Mouse (Mus musculus) MEL (cell line): ENCODE data around the gene Sorbs2. TPM values are rescaled to one million over a fixed set of nuclear protein-coding genes. Genes with fewer than 3 reads are reported as not detected.

Experiments used
- DNase-seq: peaks from one replicate; pipeline ENCODE4 v3.0.0; 2011; ENCODE audit warnings: low read depth, low spot score
- H3K27ac ChIP-seq: 2 replicates; pipeline ENCODE4 v1.5.1; 2012; ENCODE audit warnings: low read depth, mild to moderate bottlenecking, control low read depth, low read length, moderate library complexity; ENCODE audit not compliant: control insufficient read depth
- H3K27me3 ChIP-seq, 2 experiments: fragments of 150-350 bp in 1 of 2; sonication (generic) in 1 of 2; 2 replicates each; pipeline ENCODE4 v1.6.1; 2012; ENCODE audit warnings: low read length in 2 of 2, mild to moderate bottlenecking in 2 of 2, improper control_type of control experiment in 1 of 2, moderate library complexity in 1 of 2; ENCODE audit not compliant: insufficient read depth in 2 of 2, control insufficient read depth in 1 of 2
- H3K36me3 ChIP-seq, 2 experiments: 2 replicates each; pipeline ENCODE4 v1.6.1; 2012 to 2014; ENCODE audit warnings: low read length in 2 of 2, improper control_type of control experiment in 1 of 2, inconsistent platforms in 1 of 2, mild to moderate bottlenecking in 1 of 2; ENCODE audit not compliant: insufficient read depth in 2 of 2, control insufficient read depth in 1 of 2
- H3K4me1 ChIP-seq, 2 experiments: fragments of 150-350 bp in 1 of 2; sonication (generic) in 1 of 2; 2 replicates each; pipeline ENCODE4 v1.6.1; 2012; ENCODE audit warnings: low read length in 2 of 2, improper control_type of control experiment in 1 of 2, mild to moderate bottlenecking in 1 of 2; ENCODE audit not compliant: insufficient read depth in 2 of 2, control insufficient read depth in 1 of 2
- H3K4me3 ChIP-seq, 2 experiments: fragments of 150-350 bp in 1 of 2; sonication (generic) in 1 of 2; 2 replicates each; pipeline ENCODE4 v1.5.1; 2012; ENCODE audit warnings: low read depth in 2 of 2, low read length in 2 of 2, mild to moderate bottlenecking in 2 of 2, moderate library complexity in 2 of 2, control low read depth in 1 of 2, improper control_type of control experiment in 1 of 2; ENCODE audit not compliant: control insufficient read depth in 1 of 2, insufficient read depth in 1 of 2
- H3K79me2 ChIP-seq: 2 replicates; pipeline ENCODE4 v1.6.1; 2012; ENCODE audit warnings: mild to moderate bottlenecking, low read length, moderate library complexity; ENCODE audit not compliant: control insufficient read depth, poor library complexity, insufficient read depth
- H3K9ac ChIP-seq: 2 replicates; pipeline ENCODE4 v1.6.1; 2012; ENCODE audit warnings: low read depth, mild to moderate bottlenecking, control low read depth, low read length, moderate library complexity; ENCODE audit not compliant: control insufficient read depth, poor library complexity, severe bottlenecking
- H3K9me3 ChIP-seq: fragments of 150-350 bp; sonication (generic); replicated peaks from 2 replicates; pipeline ENCODE4 v1.6.1; 2012; ENCODE audit warnings: mild to moderate bottlenecking, low read length, improper control_type of control experiment, moderate library complexity; ENCODE audit not compliant: insufficient read depth
- CHD2 ChIP-seq: IDR thresholded peaks from 2 replicates; pipeline ENCODE4 v1.6.1; 2011; ENCODE audit warnings: low read length, improper control_type of control experiment
- E2F4 ChIP-seq: IDR thresholded peaks from 2 replicates; pipeline ENCODE4 v1.6.1; 2011; ENCODE audit warnings: low read depth, low read length, improper control_type of control experiment, borderline replicate concordance
- ELF1 ChIP-seq: IDR thresholded peaks from 2 replicates; pipeline ENCODE4 v1.6.1; 2014; ENCODE audit warnings: low read depth, mild to moderate bottlenecking, inconsistent platforms, low read length, improper control_type of control experiment, moderate library complexity
- EP300 ChIP-seq, 2 experiments: IDR thresholded peaks; 2 replicates each; pipeline ENCODE4 v1.6.1; 2011; ENCODE audit warnings: improper control_type of control experiment in 2 of 2, low read length in 2 of 2, low read depth in 1 of 2, mild to moderate bottlenecking in 1 of 2
- GABPA ChIP-seq: IDR thresholded peaks from 2 replicates; pipeline ENCODE4 v1.6.1; 2012; ENCODE audit warnings: low read depth, mild to moderate bottlenecking, inconsistent platforms, low read length, improper control_type of control experiment, moderate library complexity
- JUND ChIP-seq: IDR thresholded peaks from 2 replicates; pipeline ENCODE4 v1.6.1; 2011; ENCODE audit warnings: low read depth, mild to moderate bottlenecking, improper control_type of control experiment, low read length
- KAT2A ChIP-seq: conservative IDR thresholded peaks from 2 replicates; pipeline ENCODE4 v1.6.1; 2012; ENCODE audit warnings: low read depth, low read length, improper control_type of control experiment, inconsistent platforms
- MAZ ChIP-seq: IDR thresholded peaks from 2 replicates; pipeline ENCODE4 v1.6.1; 2012; ENCODE audit warnings: low read depth, mild to moderate bottlenecking, inconsistent platforms, low read length, improper control_type of control experiment
- MEF2A ChIP-seq: IDR thresholded peaks from 2 replicates; pipeline ENCODE4 v1.6.1; 2014; ENCODE audit warnings: low read depth, mild to moderate bottlenecking, inconsistent platforms, low read length, improper control_type of control experiment; ENCODE audit not compliant: poor library complexity, insufficient replicate concordance, severe bottlenecking; ENCODE audit errors: extremely low read depth
- MXI1 ChIP-seq: IDR thresholded peaks from 2 replicates; pipeline ENCODE4 v1.6.1; 2011; ENCODE audit warnings: mild to moderate bottlenecking, low read depth, low read length, improper control_type of control experiment
- NELFE ChIP-seq: IDR thresholded peaks from 2 replicates; pipeline ENCODE4 v1.6.1; 2011; ENCODE audit warnings: low read depth, low read length, improper control_type of control experiment
- POLR2A ChIP-seq, 2 experiments: IDR thresholded peaks; 2 replicates each; pipeline ENCODE4 v1.6.1; 2011 to 2012; ENCODE audit warnings: low read length in 2 of 2, mild to moderate bottlenecking in 2 of 2, control low read depth in 1 of 2, improper control_type of control experiment in 1 of 2, low read depth in 1 of 2, moderate library complexity in 1 of 2; ENCODE audit not compliant: control insufficient read depth in 1 of 2, insufficient read depth in 1 of 2, poor library complexity in 1 of 2
- POLR2AphosphoS2 ChIP-seq: IDR thresholded peaks from 2 replicates; pipeline ENCODE4 v1.6.1; 2011; ENCODE audit warnings: low read length, improper control_type of control experiment
- POLR2AphosphoS5 ChIP-seq: IDR thresholded peaks from 2 replicates; pipeline ENCODE4 v1.6.1; 2012; ENCODE audit warnings: low read depth, borderline replicate concordance, mild to moderate bottlenecking, inconsistent platforms, low read length, moderate library complexity, mixed read lengths
- RAD21 ChIP-seq: IDR thresholded peaks from 2 replicates; pipeline ENCODE4 v1.6.1; 2011; ENCODE audit warnings: mild to moderate bottlenecking, low read depth, low read length, improper control_type of control experiment
- SIN3A ChIP-seq: IDR thresholded peaks from 2 replicates; pipeline ENCODE4 v1.6.1; 2012; ENCODE audit warnings: low read length, improper control_type of control experiment, inconsistent platforms
- SMC3 ChIP-seq: IDR thresholded peaks from 2 replicates; pipeline ENCODE4 v1.6.1; 2011; ENCODE audit warnings: low read depth, low read length, improper control_type of control experiment
- TAL1 ChIP-seq: IDR thresholded peaks from 2 replicates; pipeline ENCODE4 v1.6.1; 2012; ENCODE audit warnings: mild to moderate bottlenecking, inconsistent platforms, low read length, moderate library complexity, mixed read lengths
- TBP ChIP-seq: IDR thresholded peaks from 2 replicates; pipeline ENCODE4 v1.8.0; 2011; ENCODE audit warnings: low read depth, low read length, improper control_type of control experiment
- UBTF ChIP-seq: IDR thresholded peaks from 2 replicates; pipeline ENCODE4 v1.6.1; 2012; ENCODE audit warnings: low read depth, mild to moderate bottlenecking, inconsistent platforms, low read length, improper control_type of control experiment, moderate library complexity, borderline replicate concordance; ENCODE audit not compliant: insufficient read depth
- ZC3H11A ChIP-seq: IDR thresholded peaks from 2 replicates; pipeline ENCODE4 v1.6.1; 2012; ENCODE audit warnings: low read depth, mild to moderate bottlenecking, inconsistent platforms, low read length, improper control_type of control experiment
- ZNF384 ChIP-seq: IDR thresholded peaks from 2 replicates; pipeline ENCODE4 v1.6.1; 2012; ENCODE audit warnings: low read depth, mild to moderate bottlenecking, inconsistent platforms, low read length, improper control_type of control experiment
- polyA plus RNA-seq, 2 experiments: library from polyadenylated mRNA; stranded (reverse) in 1 of 2; unstranded in 1 of 2; fragments of >175 nt in 1 of 2; fragments of >200 nt in 1 of 2; gene quantifications; 2 replicates each; pipeline versions ENCODE4 v1.2.1 to v1.2.4; 2012; ENCODE audit warnings: low replicate concordance in 2 of 2, low read depth in 1 of 2; ENCODE audit not compliant: insufficient read length in 2 of 2, insufficient read depth in 1 of 2, missing spikeins in 1 of 2
- total RNA-seq: library from RNA; depleted of rRNA; stranded (reverse); fragments of 300-350 nt; gene quantifications from 2 replicates; pipeline ENCODE4 v1.2.3, GENCODE M21; 2012

Gene Sorbs2
- total and polyA plus RNA-seq, 3 experiments = not detected

- H3K9me3 ChIP-seq = no peaks in the 10 kb centered on the region
- H3K27ac ChIP-seq = no peak overlapping the region
- no peak for DNase-seq
- H3K79me2 ChIP-seq = no peaks in the 10 kb centered on the region
- no peaks in the 10 kb centered on the region for H3K36me3 ChIP-seq
- H3K27me3 ChIP-seq = no peaks in the 10 kb centered on the region
- H3K4me3 ChIP-seq = no peak overlapping the region
- no peaks in the 10 kb centered on the region for H3K4me1 ChIP-seq
- H3K9ac ChIP-seq = no peak overlapping the region
- TF ChIP-seq ZNF384 (no peak), POLR2AphosphoS2 (no peak), EP300 (IDR thresholded peaks at IDR 0.05; ENCODE audit: low read depth in 1 of 2, low read length in 2 of 2) (no peak), GABPA (no peak), E2F4 (no peak), MXI1 (no peak), NELFE (no peak), CHD2 (no peak), ZC3H11A (no peak), SMC3 (no peak), JUND (no peak), RAD21 (no peak)
These were observed 314.1 kb downstream of the Sorbs2 start for GRCm38 (mm10) chr8:45821650-45822049.

- Histone ChIP-seq H3K27me3 (no peaks in the 10 kb centered on the region), H3K9me3 (no peaks in the 10 kb centered on the region), H3K4me3 (no peak overlapping the region), H3K36me3 (no peaks in the 10 kb centered on the region), H3K79me2 (no peaks in the 10 kb centered on the region), H3K9ac (no peak overlapping the region), H3K4me1 (no peaks in the 10 kb centered on the region), H3K27ac (no peak overlapping the region)
- no peak for DNase-seq
- TF ChIP-seq POLR2A (IDR thresholded peaks at IDR 0.05; ENCODE audit: control insufficient read depth in 1 of 2, insufficient read depth in 1 of 2, low read depth in 1 of 2, low read length in 2 of 2, poor library complexity in 1 of 2) (no peak), MAZ (no peak), TBP (no peak), NELFE (no peak), GABPA (no peak), POLR2AphosphoS5 (no peak), UBTF (no peak), TAL1 (no peak), ELF1 (no peak), SIN3A (no peak), MEF2A (no peak), JUND (no peak), KAT2A (no peak)
These were observed 322.5 kb downstream of the Sorbs2 start for GRCm38 (mm10) chr8:45829985-45830548.
